Mouse (Mus musculus) adrenal gland, adult 10 weeks (tissue): ENCODE data around the gene Gm21083. TPM values are rescaled to one million over a fixed set of nuclear protein-coding genes. Genes with fewer than 3 reads are reported as not detected.

Experiments used
- polyA plus RNA-seq: library from polyadenylated mRNA; stranded (reverse); fragments of 350-450 nt; fragmentation: Illumina TruSeq; extraction: RNeasy Lipid Tissue Mini Kit (QIAGEN cat#74804); gene quantifications from one replicate; pipeline ENCODE4 v1.2.3, GENCODE M21; 2014; ENCODE audit warnings: low read depth, low replicate concordance

Gene Gm21083
- polyA plus RNA-seq = not detected

GRCm38 (mm10) chr5:15577033-15577432, at the start of gene Gm21083:
Gene Gm21083, plus strand, starts transcription at chr5:15577333.

DNA sequence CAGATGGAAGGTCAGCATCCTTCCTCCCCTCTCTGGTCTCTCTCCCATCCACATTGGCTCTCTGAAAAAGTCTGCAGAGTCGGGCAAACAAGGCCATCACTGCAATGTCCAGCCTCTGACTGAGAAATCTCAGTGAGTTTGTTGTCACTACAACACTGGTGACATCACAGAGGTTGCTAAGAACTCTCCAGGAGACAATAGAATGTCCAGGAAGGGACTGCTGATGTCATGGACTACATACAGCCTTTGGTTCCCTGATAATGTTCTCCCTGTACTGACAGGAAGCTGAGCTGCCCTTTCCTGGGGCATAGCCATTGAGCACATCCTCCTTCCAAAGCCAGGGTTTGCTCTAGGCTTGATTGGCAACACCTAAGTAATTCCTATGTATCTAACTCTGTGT, 48.0 kb upstream of the Gm21083 start, which contains the start of gene Gm21190:
TSS of gene Gm21190 (minus strand) at position 101 of the 400 bp plus-strand sequence.

GRCm38 (mm10) chr5:15618764-15619163, 41.6 kb downstream of the Gm21083 start, which contains the start of gene Speer4d:
Gene Speer4d, plus strand, starts transcription at chr5:15619064.

Other genes starting within 250 kb of the Gm21083 start
- gene Gm21149, start 100.8 kb upstream of the Gm21083 start, polyA plus RNA-seq = not detected
- gene Gm21190, start 48.1 kb upstream of the Gm21083 start, polyA plus RNA-seq = not detected
- 0.76 TPM for gene Speer4d, start 41.7 kb downstream of the Gm21083 start, polyA plus RNA-seq
- not detected for gene 4930572O03Rik, start 79.7 kb downstream of the Gm21083 start, polyA plus RNA-seq
- gene Speer4c, start 136.9 kb downstream of the Gm21083 start, polyA plus RNA-seq = not detected